Mouse (Mus musculus) forebrain, embryonic 11.5 days (tissue): ENCODE data around the gene Igf2bp3. TPM values are rescaled to one million over a fixed set of nuclear protein-coding genes. Genes with fewer than 3 reads are reported as not detected.

Experiments
- ATAC-seq: fragments of 200-750 bp; cut with Nextera tagmentation; replicated peaks from 2 replicates; pipeline ENCODE4 v1.8.0; 2017; ENCODE audit warnings: moderate TSS enrichment; ENCODE audit not compliant: low FRiP score
- DNase-seq: peaks from one replicate; pipeline ENCODE4 v3.0.0-alpha.2; 2017; ENCODE audit warnings: low spot score
- H3K27ac ChIP-seq: fragments of 300-500 bp; sonication (generic); 2 replicates; pipeline ENCODE4 v1.5.1; 2014; ENCODE audit warnings: low read depth, low read length
- H3K27me3 ChIP-seq: fragments of 300-500 bp; sonication (generic); 2 replicates; pipeline ENCODE4 v1.6.1; 2014; ENCODE audit warnings: mild to moderate bottlenecking, low read length, mixed read lengths; ENCODE audit not compliant: control insufficient read depth, insufficient read depth
- H3K36me3 ChIP-seq: fragments of 300-500 bp; sonication (generic); 2 replicates; pipeline ENCODE4 v1.6.1; 2014; ENCODE audit warnings: mild to moderate bottlenecking, low read length, moderate library complexity, mixed read lengths; ENCODE audit not compliant: control insufficient read depth, insufficient read depth
- H3K4me1 ChIP-seq: fragments of 300-500 bp; sonication (generic); replicated peaks from 2 replicates; pipeline ENCODE4 v1.6.1; 2014; ENCODE audit warnings: low read length, mixed read lengths; ENCODE audit not compliant: control insufficient read depth, insufficient read depth
- H3K4me2 ChIP-seq: fragments of 300-500 bp; sonication (generic); 2 replicates; pipeline ENCODE4 v1.6.1; 2014; ENCODE audit warnings: low read depth, mild to moderate bottlenecking, low read length, moderate library complexity, mixed read lengths; ENCODE audit not compliant: severe bottlenecking
- H3K4me3 ChIP-seq: fragments of 300-500 bp; sonication (generic); 2 replicates; pipeline ENCODE4 v1.5.1; 2014; ENCODE audit warnings: low read depth, low read length
- H3K9ac ChIP-seq: fragments of 300-500 bp; sonication (generic); 2 replicates; pipeline ENCODE4 v1.6.1; 2014; ENCODE audit warnings: low read length
- H3K9me3 ChIP-seq: fragments of 300-500 bp; sonication (generic); 2 replicates; pipeline ENCODE4 v1.6.1; 2016; ENCODE audit warnings: low read length, mixed read lengths; ENCODE audit not compliant: control insufficient read depth
- WGBS: fragments of 180-500 bp; shearing (Covaris S2); extraction: QIAGEN DNeasy Blood & Tissue Kit; methylation state at CpG from one replicate; pipeline ENCODE4 v1.1.7; 2014; 5-methylcytosine and 5-hydroxymethylcytosine counted together
- polyA plus RNA-seq: library from polyadenylated mRNA; unstranded; fragments of >200 nt; fragmentation: Nextera tagmentation; extraction: Ambion mirVana; gene quantifications from 2 replicates; pipeline ENCODE4 v1.2.1, GENCODE M21; 2014

The Igf2bp3 gene
- polyA plus RNA-seq, 1 experiment from 2014 or later: 132 TPM

- no peak overlapping the region for H3K27ac ChIP-seq
- no peak overlapping the region for H3K9ac ChIP-seq
- DNase-seq: no peak
- no peak for ATAC-seq
- no peaks in the 10 kb centered on the region for H3K27me3 ChIP-seq
- no peaks in the 10 kb centered on the region for H3K9me3 ChIP-seq
- H3K36me3 ChIP-seq: no peaks in the 10 kb centered on the region; the same call in 1 of the 2 replicates
- no peak overlapping the region for H3K4me2 ChIP-seq
- no peaks in the 10 kb centered on the region for H3K4me1 ChIP-seq
- WGBS: 83% methylated on average over 2 of the region's 2 CpGs
- H3K4me3 ChIP-seq: no peak overlapping the region
Observed at GRCm38 (mm10) chr6:49159971-49160370, 54.8 kb downstream of the Igf2bp3 start.

DNA sequence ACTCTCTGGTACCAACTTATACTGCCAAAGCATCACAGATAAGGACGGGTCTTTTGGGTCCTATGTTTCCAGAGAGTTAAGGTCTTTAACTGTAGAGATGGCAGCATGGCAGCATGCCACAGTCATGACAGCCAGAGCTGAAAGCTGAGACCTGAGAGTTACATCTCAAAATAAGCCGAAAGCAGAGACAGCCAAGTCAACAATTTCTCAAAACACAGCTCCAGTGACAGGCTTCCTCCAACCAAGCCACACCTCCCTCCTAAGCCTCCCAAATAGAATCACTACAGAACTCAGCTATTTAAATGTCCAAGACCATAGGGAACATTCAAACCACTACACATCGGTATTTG lies 58.0 kb downstream of the Igf2bp3 start:
- no peak overlapping the region for H3K4me3 ChIP-seq
- 95% methylated on average over 3 of the region's 3 CpGs for WGBS
- no peaks in the 10 kb centered on the region for H3K36me3 ChIP-seq
- no peak overlapping the region for H3K9ac ChIP-seq
- no peak overlapping the region for H3K4me2 ChIP-seq
- no peak for DNase-seq
- no peaks in the 10 kb centered on the region for H3K4me1 ChIP-seq
- H3K27me3 ChIP-seq: no peaks in the 10 kb centered on the region
- ATAC-seq: no peak
- H3K9me3 ChIP-seq: no peaks in the 10 kb centered on the region
- no peak overlapping the region for H3K27ac ChIP-seq

DNA sequence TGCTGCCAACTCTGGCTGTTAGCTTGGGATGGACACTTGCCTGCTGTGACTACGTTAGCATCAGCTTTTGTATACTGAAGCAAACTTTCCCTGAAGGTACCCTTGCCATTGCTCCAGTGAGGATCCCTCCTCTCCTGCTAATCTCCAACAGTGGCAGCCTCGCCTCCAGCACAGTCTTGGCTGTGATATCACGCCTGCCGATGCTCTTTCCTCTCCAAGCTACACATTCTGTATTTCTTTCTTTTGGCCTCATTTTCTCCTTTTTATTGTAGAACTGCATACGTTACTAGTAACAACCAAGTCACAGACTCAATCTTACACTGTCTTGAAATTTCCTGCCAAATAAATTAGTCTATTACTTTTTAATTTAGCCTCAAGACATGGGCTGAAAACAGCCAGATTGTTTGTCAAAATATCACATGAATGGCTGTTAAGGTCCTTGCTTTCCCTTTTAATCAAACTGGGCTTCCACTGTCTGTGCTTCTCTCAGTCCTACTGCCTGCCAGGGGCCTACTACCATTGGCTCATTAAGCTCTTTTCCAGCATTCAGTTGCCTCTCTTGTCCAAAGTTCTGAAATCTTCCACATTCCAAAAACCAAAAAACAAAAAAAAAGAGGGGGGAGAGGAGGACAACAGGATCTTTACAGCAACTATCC lies 58.5 kb downstream of the Igf2bp3 start:
- Histone ChIP-seq H3K4me3 (no peak overlapping the region), H3K4me1 (no peaks in the 10 kb centered on the region), H3K4me2 (no peak overlapping the region), H3K36me3 (no peaks in the 10 kb centered on the region), H3K27me3 (no peaks in the 10 kb centered on the region), H3K9me3 (no peaks in the 10 kb centered on the region), H3K27ac (no peak overlapping the region), H3K9ac (no peak overlapping the region)
- no peak for DNase-seq
- WGBS: 93% methylated on average over 5 of the region's 5 CpGs
- ATAC-seq: no peak

GRCm38 (mm10) chr6:49151465-49151864 lies 63.3 kb downstream of the Igf2bp3 start:
- DNase-seq (no peak), ATAC-seq (no peak)
- H3K27me3 ChIP-seq: no peaks in the 10 kb centered on the region
- no peaks in the 10 kb centered on the region for H3K4me1 ChIP-seq
- no peaks in the 10 kb centered on the region for H3K9me3 ChIP-seq
- no peak overlapping the region for H3K27ac ChIP-seq
- no peak overlapping the region for H3K9ac ChIP-seq
- no peak overlapping the region for H3K4me2 ChIP-seq
- no peak overlapping the region for H3K4me3 ChIP-seq
- WGBS: 82% methylated on average over 4 of the region's 4 CpGs
- no peaks in the 10 kb centered on the region for H3K36me3 ChIP-seq

- Histone ChIP-seq H3K9ac (no peak overlapping the region), H3K27ac (no peak overlapping the region), H3K4me2 (no peak overlapping the region), H3K9me3 (no peaks in the 10 kb centered on the region), H3K4me1 (no peaks in the 10 kb centered on the region), H3K27me3 (no peaks in the 10 kb centered on the region), H3K4me3 (no peak overlapping the region), H3K36me3 (no peaks in the 10 kb centered on the region)
- 83% methylated on average over 9 of the region's 9 CpGs for WGBS
- ATAC-seq: no peak
- no peak for DNase-seq
Observed at GRCm38 (mm10) chr6:49150349-49151229, 64.2 kb downstream of the Igf2bp3 start.

DNA sequence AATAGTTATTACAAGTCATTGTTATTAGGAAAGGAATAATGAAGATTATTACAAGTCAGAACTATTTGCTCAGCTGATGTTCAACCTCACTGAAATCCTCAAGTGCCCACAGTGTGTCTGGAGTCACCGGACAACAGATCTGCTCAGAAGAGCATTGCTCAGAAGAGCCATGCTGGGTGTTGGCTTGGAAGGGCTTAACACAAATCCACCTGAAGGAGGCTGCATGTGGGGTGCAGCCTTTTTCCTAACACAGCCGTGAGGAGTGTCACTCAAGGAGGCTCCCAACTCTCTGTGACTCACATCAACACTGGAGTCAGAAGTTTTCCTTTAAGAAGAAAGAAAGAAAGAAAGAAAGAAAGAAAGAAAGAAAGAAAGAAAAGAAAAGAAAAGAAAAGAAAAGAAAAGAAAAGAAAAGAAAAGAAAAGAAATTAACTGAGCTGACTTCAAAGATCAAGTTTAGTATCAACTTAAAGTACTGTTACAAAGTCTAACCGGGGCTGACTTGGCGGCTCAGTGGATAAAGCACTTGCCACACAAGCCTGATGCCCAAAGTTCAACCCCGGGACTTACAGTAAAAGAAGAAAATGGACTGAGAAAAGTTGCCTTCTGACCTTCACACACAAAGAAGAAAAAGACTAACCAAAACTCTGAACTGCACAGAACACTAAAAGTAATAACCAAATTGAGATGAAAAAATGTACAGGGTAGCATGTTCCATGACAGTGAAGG lies 65.4 kb downstream of the Igf2bp3 start:
- H3K4me1 ChIP-seq: no peaks in the 10 kb centered on the region
- H3K4me3 ChIP-seq: no peak overlapping the region
- no peak overlapping the region for H3K9ac ChIP-seq
- ATAC-seq (no peak), DNase-seq (no peak)
- H3K27me3 ChIP-seq: no peaks in the 10 kb centered on the region
- WGBS: 81% methylated on average over 5 of the region's 5 CpGs
- H3K9me3 ChIP-seq: no peaks in the 10 kb centered on the region
- H3K27ac ChIP-seq: no peak overlapping the region
- H3K36me3 ChIP-seq: no peaks in the 10 kb centered on the region
- H3K4me2 ChIP-seq: no peak overlapping the region

GRCm38 (mm10) chr6:49148781-49149180 lies 66.0 kb downstream of the Igf2bp3 start:
- H3K36me3 ChIP-seq: no peaks in the 10 kb centered on the region
- H3K4me1 ChIP-seq: no peaks in the 10 kb centered on the region
- no peak for ATAC-seq
- H3K27ac ChIP-seq: no peak overlapping the region
- H3K27me3 ChIP-seq: no peaks in the 10 kb centered on the region
- H3K9ac ChIP-seq: no peak overlapping the region
- WGBS: 89% methylated on average over 4 of the region's 4 CpGs
- no peak overlapping the region for H3K4me2 ChIP-seq
- no peaks in the 10 kb centered on the region for H3K9me3 ChIP-seq
- no peak for DNase-seq
- no peak overlapping the region for H3K4me3 ChIP-seq

DNA sequence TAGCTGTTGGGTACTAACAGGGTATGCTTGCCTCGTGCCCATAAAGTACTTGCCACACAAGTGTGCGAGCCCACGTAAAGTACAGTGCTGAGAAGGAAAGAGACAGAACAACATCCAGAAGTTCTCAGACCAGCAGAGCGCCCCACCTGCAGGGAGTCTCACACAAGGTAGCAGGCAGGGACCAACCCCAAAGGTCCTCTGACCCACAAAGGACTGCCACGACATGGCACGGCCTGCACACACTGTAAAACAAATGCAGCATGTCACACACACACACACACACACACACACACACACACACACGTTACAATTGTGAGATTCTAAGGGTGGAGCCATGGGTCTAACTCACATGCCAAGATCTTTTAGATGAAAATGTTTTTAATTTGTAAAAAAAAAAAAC lies 66.4 kb downstream of the Igf2bp3 start:
- H3K4me3 ChIP-seq: no peak overlapping the region
- no peaks in the 10 kb centered on the region for H3K27me3 ChIP-seq
- ATAC-seq (no peak), DNase-seq (no peak)
- H3K4me1 ChIP-seq: 0 out of 2 replicates have a peak, but pooled peaks cover 2% of the 10 kb centered on the region
- H3K9me3 ChIP-seq: no peaks in the 10 kb centered on the region
- no peak overlapping the region for H3K4me2 ChIP-seq
- H3K27ac ChIP-seq: no peak overlapping the region
- 90% methylated on average over 7 of the region's 7 CpGs for WGBS
- no peaks in the 10 kb centered on the region for H3K36me3 ChIP-seq
- no peak overlapping the region for H3K9ac ChIP-seq
